Mouse (Mus musculus): Measurements from ENCODE around the gene Car15. TPM values are rescaled to one million over a fixed set of nuclear protein-coding genes. Genes with fewer than 3 reads are reported as not detected.

The Car15 gene
- 2.4 and 3.0 TPM in 2 replicates for polyA plus RNA-seq (2014; fragmentation: Nextera tagmentation; extraction: Ambion mirVana)

DNA sequence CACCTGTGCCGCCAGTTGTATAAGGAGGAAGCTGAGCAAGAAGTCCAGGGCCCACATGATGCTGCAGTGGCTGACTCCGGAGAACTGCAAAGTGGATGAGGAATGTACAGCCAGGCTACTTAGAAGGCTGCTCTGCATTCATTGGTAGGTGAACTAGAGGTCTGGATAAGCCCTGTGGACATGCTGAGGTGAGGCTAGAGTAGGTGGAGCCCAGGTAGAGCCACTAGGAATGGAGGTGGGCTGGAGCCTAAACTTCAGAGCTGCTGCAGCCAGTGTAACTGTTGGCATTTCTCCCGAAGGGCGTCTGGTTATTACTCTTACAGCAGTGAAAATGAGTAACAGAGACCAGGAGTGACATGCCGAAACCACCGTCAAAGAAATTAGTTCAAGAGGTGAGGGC, at the start of gene Car15:
Gene Car15 (minus strand): TSS at position 314 of the 400 bp plus-strand sequence.
- Histone ChIP-seq H3K9ac (ENCODE audit: low read depth, low read length) (no peak within 1 kb of the TSS), H3K4me1 (ENCODE audit: control insufficient read depth, insufficient read depth, low read length) (peaks cover 4% of the 10 kb centered on the region; the same call in 1 of the 2 replicates), H3K9me3 (ENCODE audit: control insufficient read depth, low read length) (no peaks in the 10 kb centered on the region), H3K27me3 (replicated peaks; ENCODE audit: control insufficient read depth, insufficient read depth, low read length) (peaks cover 33% of the 10 kb centered on the region), H3K36me3 (ENCODE audit: control insufficient read depth, insufficient read depth, low read length) (peaks cover 28% of the 10 kb centered on the region), H3K27ac (replicated peaks; ENCODE audit: low read depth, low read length) (no peak within 1 kb of the TSS), H3K4me2 (ENCODE audit: low read depth, low read length) (no peak within 1 kb of the TSS), H3K4me3 (ENCODE audit: low read depth, low read length) (no peak within 1 kb of the TSS)
- 75% methylated on average over 6 of the region's 6 CpGs for WGBS
- DNase-seq (ENCODE audit: low spot score) (no peak), ATAC-seq (ENCODE audit: low read depth) (no peak)

DNA sequence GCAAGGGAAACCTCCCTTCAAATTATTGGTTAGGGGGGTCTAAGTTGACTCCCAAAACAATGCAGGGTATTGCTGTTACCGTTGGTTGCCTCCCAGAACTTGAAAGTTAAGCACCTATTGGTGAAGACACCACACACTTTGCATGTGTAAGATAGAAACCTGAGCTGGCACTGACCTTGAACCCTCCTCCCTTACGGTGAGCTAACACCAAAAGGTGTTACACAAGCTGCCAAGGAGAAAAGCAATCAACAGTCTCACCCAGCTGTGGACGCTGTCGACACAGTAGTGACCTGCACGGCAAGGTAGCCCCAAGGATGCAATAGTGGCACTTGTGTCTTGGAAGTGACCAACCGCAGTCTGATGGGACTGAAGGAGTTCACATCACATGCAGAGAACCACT, 46.0 kb upstream of the Car15 start:
- Histone ChIP-seq H3K9ac (ENCODE audit: low read depth, low read length) (no peak overlapping the region), H3K4me2 (ENCODE audit: low read depth, low read length) (no peak overlapping the region), H3K4me3 (ENCODE audit: low read depth, low read length) (no peak overlapping the region), H3K36me3 (ENCODE audit: control insufficient read depth, insufficient read depth, low read length) (no peaks in the 10 kb centered on the region), H3K27ac (replicated peaks; ENCODE audit: low read depth, low read length) (no peak overlapping the region), H3K4me1 (ENCODE audit: control insufficient read depth, insufficient read depth, low read length) (no peaks in the 10 kb centered on the region), H3K9me3 (ENCODE audit: control insufficient read depth, low read length) (no peaks in the 10 kb centered on the region), H3K27me3 (replicated peaks; ENCODE audit: control insufficient read depth, insufficient read depth, low read length) (no peaks in the 10 kb centered on the region)
- WGBS = 78% methylated on average over 6 of the region's 6 CpGs
- ATAC-seq (ENCODE audit: low read depth) = no peak
- no peak for DNase-seq (ENCODE audit: low spot score)

DNA sequence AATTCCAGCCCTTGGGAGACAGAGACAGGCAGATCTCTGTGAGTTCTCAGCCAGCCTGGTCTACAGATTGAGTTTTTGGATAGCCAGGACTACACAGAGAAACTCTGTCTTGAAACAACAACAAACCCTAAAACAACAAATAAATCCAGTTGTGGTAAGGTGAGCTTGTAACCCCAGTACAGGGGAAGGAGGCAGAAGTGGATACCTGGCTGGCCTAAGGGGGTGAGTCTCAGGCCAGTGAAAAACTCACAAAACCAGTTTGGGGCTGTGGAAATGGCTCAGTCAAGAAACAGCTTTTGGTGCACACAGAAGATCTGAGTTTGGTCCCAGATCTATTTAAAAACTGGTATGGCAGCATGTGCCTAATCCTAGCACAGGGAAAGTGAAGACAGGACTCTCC, 44.0 kb upstream of the Car15 start:
- Histone ChIP-seq H3K9me3 (ENCODE audit: control insufficient read depth, low read length) (no peaks in the 10 kb centered on the region), H3K27me3 (replicated peaks; ENCODE audit: control insufficient read depth, insufficient read depth, low read length) (no peaks in the 10 kb centered on the region), H3K36me3 (ENCODE audit: control insufficient read depth, insufficient read depth, low read length) (peaks cover 10% of the 10 kb centered on the region; the same call in 1 of the 2 replicates), H3K4me2 (ENCODE audit: low read depth, low read length) (no peak overlapping the region), H3K4me1 (ENCODE audit: control insufficient read depth, insufficient read depth, low read length) (no peaks in the 10 kb centered on the region), H3K27ac (replicated peaks; ENCODE audit: low read depth, low read length) (no peak overlapping the region), H3K4me3 (ENCODE audit: low read depth, low read length) (no peak overlapping the region), H3K9ac (ENCODE audit: low read depth, low read length) (no peak overlapping the region)
- DNase-seq (ENCODE audit: low spot score) (peak; percentile 29), ATAC-seq (ENCODE audit: low read depth) (peak; percentile 60; the same call in 1 of the 2 replicates)

DNA sequence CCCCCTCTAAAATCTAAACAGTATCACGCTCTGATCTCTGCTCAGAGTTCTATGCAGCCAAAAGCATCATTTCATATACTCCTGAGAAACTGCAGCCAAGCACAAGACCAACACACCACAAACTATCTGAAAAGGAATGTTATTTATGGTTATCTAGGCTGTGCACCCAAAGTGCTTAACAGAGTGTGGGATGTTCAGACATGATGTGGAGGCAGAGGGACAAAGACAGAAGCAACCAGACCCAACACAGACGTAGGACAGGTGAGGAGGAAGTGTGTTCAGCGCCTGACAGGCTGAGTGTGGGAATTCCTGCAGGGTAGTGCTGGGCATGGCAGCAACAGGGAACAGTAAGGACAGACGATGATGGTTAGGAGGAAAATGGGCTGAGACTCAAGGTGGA, 41.4 kb upstream of the Car15 start:
- WGBS = 86% methylated on average over 4 of the region's 4 CpGs
- Histone ChIP-seq H3K9ac (ENCODE audit: low read depth, low read length) (no peak overlapping the region), H3K4me2 (ENCODE audit: low read depth, low read length) (no peak overlapping the region), H3K4me1 (ENCODE audit: control insufficient read depth, insufficient read depth, low read length) (no peaks in the 10 kb centered on the region), H3K27me3 (replicated peaks; ENCODE audit: control insufficient read depth, insufficient read depth, low read length) (no peaks in the 10 kb centered on the region), H3K4me3 (ENCODE audit: low read depth, low read length) (no peak overlapping the region), H3K9me3 (ENCODE audit: control insufficient read depth, low read length) (no peaks in the 10 kb centered on the region), H3K36me3 (ENCODE audit: control insufficient read depth, insufficient read depth, low read length) (peaks cover 12% of the 10 kb centered on the region; the same call in 1 of the 2 replicates), H3K27ac (replicated peaks; ENCODE audit: low read depth, low read length) (no peak overlapping the region)
- DNase-seq (ENCODE audit: low spot score) (no peak), ATAC-seq (ENCODE audit: low read depth) (no peak)

DNA sequence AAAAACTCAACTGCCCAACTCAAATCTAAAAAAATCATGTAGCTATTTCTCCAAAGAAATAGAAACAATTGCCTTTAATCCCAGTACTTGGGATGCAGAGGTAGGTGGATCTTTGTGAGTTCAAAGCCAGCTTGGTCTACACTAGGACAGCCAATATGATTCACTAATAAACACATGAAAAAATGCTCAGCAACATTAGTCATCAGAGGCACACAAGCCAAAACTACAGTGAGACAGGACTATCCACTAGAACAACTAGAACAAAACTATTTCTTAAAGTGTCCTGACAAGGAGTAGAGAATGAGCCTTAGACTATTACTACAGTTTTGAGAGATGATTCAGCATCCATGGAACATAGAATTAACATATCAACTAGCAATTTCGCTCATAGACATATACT, 37.9 kb upstream of the Car15 start:
- ATAC-seq (ENCODE audit: low read depth) = no peak
- Histone ChIP-seq H3K27me3 (replicated peaks; ENCODE audit: control insufficient read depth, insufficient read depth, low read length) (no peaks in the 10 kb centered on the region), H3K4me3 (ENCODE audit: low read depth, low read length) (no peak overlapping the region), H3K4me2 (ENCODE audit: low read depth, low read length) (no peak overlapping the region), H3K4me1 (ENCODE audit: control insufficient read depth, insufficient read depth, low read length) (no peaks in the 10 kb centered on the region), H3K9me3 (ENCODE audit: control insufficient read depth, low read length) (no peaks in the 10 kb centered on the region), H3K36me3 (ENCODE audit: control insufficient read depth, insufficient read depth, low read length) (peaks cover 30% of the 10 kb centered on the region), H3K9ac (ENCODE audit: low read depth, low read length) (no peak overlapping the region), H3K27ac (replicated peaks; ENCODE audit: low read depth, low read length) (no peak overlapping the region)
- no peak for DNase-seq (ENCODE audit: low spot score)
- 97% methylated on average over 1 of the region's 1 CpGs for WGBS

DNA sequence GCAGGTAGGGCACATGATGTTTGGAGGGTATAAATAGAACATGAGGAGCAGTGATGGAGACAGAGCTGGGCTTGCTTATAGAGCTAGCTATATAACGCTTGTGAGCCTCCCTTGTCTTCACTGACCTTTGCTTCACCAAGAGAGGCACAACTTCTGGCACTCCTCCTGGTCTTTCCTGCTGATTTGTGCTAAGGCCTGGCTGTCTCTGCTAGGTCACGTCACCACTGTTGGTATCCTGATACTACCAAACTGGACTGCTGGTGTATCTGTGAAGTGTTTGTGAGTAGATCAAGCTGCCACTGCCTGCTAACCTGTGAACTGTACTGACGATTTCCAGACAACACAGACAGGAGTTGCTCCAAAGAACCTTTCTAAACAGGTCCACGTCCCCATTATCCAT, 37.0 kb upstream of the Car15 start:
- 80% methylated on average over 4 of the region's 4 CpGs for WGBS
- H3K4me3 ChIP-seq (ENCODE audit: low read depth, low read length) = no peak overlapping the region
- ATAC-seq (ENCODE audit: low read depth) (no peak), DNase-seq (ENCODE audit: low spot score) (no peak)
- no peak overlapping the region for H3K9ac ChIP-seq (ENCODE audit: low read depth, low read length)
- no peaks in the 10 kb centered on the region for H3K27me3 ChIP-seq (replicated peaks; ENCODE audit: control insufficient read depth, insufficient read depth, low read length)
- no peaks in the 10 kb centered on the region for H3K9me3 ChIP-seq (ENCODE audit: control insufficient read depth, low read length)
- no peak overlapping the region for H3K4me2 ChIP-seq (ENCODE audit: low read depth, low read length)
- no peaks in the 10 kb centered on the region for H3K4me1 ChIP-seq (ENCODE audit: control insufficient read depth, insufficient read depth, low read length)
- peaks cover 39% of the 10 kb centered on the region for H3K36me3 ChIP-seq (ENCODE audit: control insufficient read depth, insufficient read depth, low read length)
- no peak overlapping the region for H3K27ac ChIP-seq (replicated peaks; ENCODE audit: low read depth, low read length)

DNA sequence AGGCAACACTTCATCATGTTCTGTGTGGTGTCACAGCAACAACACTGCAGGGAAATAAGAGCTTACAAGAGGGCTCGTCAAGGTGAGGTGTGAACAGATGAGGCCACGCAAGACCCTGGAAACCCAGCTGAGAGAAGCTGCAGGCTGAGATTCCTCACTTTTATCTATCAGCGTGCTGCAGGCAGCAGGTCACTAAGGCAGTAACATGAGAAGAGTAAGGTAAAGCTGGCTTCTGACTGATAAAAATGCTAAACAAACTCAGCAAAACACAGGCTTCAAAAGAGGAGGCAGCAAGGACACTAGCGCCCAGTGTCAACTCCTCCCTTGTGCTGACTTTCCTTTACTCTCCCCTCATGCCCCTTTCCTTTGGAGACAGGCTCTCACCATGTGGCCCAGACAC, 34.8 kb upstream of the Car15 start:
- DNase-seq (ENCODE audit: low spot score) (no peak), ATAC-seq (ENCODE audit: low read depth) (no peak)
- H3K36me3 ChIP-seq (ENCODE audit: control insufficient read depth, insufficient read depth, low read length) = peaks cover 53% of the 10 kb centered on the region
- no peaks in the 10 kb centered on the region for H3K9me3 ChIP-seq (ENCODE audit: control insufficient read depth, low read length)
- no peaks in the 10 kb centered on the region for H3K4me1 ChIP-seq (ENCODE audit: control insufficient read depth, insufficient read depth, low read length)
- H3K4me3 ChIP-seq (ENCODE audit: low read depth, low read length) = no peak overlapping the region
- H3K9ac ChIP-seq (ENCODE audit: low read depth, low read length) = no peak overlapping the region
- no peak overlapping the region for H3K27ac ChIP-seq (replicated peaks; ENCODE audit: low read depth, low read length)
- no peak overlapping the region for H3K4me2 ChIP-seq (ENCODE audit: low read depth, low read length)
- 57% methylated on average over 4 of the region's 4 CpGs for WGBS
- no peaks in the 10 kb centered on the region for H3K27me3 ChIP-seq (replicated peaks; ENCODE audit: control insufficient read depth, insufficient read depth, low read length)

DNA sequence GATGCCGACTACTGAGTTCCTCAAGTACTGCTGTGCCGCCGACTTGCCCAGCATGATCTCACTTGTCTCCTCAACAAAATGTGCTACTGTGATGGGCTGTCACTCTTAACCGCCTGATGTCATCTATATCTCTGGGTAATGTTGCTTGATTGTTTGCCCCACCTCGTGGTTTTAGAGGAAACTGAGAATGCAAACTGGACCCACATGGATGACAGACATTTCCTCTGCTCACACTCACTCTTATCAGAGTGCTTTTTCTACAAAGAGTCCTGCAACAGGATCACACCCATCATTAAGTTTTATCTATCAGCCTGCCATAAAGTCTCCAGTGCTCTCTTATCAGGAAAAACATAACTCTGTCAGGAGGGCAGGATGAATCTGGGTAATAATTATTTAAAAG, 33.1 kb upstream of the Car15 start:
- no peak overlapping the region for H3K4me3 ChIP-seq (ENCODE audit: low read depth, low read length)
- WGBS = 81% methylated on average over 5 of the region's 5 CpGs
- no peaks in the 10 kb centered on the region for H3K27me3 ChIP-seq (replicated peaks; ENCODE audit: control insufficient read depth, insufficient read depth, low read length)
- ATAC-seq (ENCODE audit: low read depth) (no peak), DNase-seq (ENCODE audit: low spot score) (no peak)
- H3K27ac ChIP-seq (replicated peaks; ENCODE audit: low read depth, low read length) = no peak overlapping the region
- no peak overlapping the region for H3K4me2 ChIP-seq (ENCODE audit: low read depth, low read length)
- no peak overlapping the region for H3K9ac ChIP-seq (ENCODE audit: low read depth, low read length)
- H3K4me1 ChIP-seq (ENCODE audit: control insufficient read depth, insufficient read depth, low read length) = no peaks in the 10 kb centered on the region
- peaks cover 43% of the 10 kb centered on the region for H3K36me3 ChIP-seq (ENCODE audit: control insufficient read depth, insufficient read depth, low read length)
- no peaks in the 10 kb centered on the region for H3K9me3 ChIP-seq (ENCODE audit: control insufficient read depth, low read length)

DNA sequence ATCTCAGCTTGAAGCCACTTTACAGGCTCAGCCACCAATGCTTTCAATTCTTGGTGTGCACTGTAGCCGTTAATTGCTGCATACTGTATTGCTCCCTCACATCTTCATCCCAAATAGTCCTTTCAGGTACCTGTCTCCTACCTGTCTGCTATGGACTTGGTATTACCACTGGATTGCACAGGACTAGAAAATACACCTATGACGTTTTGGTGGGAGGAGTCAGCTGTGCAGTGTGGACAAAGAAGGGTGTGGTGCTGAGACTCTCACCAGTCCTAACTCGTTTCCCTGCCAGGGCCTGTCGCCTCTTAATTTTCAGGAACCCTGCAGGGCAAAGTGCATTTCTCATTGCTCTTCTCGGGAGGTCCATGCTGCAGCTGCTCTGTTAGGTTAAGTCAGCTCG, 27.6 kb upstream of the Car15 start:
- H3K9ac ChIP-seq (ENCODE audit: low read depth, low read length) = no peak overlapping the region
- DNase-seq (ENCODE audit: low spot score) (peak; percentile 47), ATAC-seq (ENCODE audit: low read depth) (peak; percentile 44)
- H3K9me3 ChIP-seq (ENCODE audit: control insufficient read depth, low read length) = no peaks in the 10 kb centered on the region
- H3K27ac ChIP-seq (replicated peaks; ENCODE audit: low read depth, low read length) = no peak overlapping the region
- H3K36me3 ChIP-seq (ENCODE audit: control insufficient read depth, insufficient read depth, low read length) = peaks cover 41% of the 10 kb centered on the region
- H3K27me3 ChIP-seq (replicated peaks; ENCODE audit: control insufficient read depth, insufficient read depth, low read length) = no peaks in the 10 kb centered on the region
- H3K4me2 ChIP-seq (ENCODE audit: low read depth, low read length) = no peak overlapping the region
- H3K4me1 ChIP-seq (ENCODE audit: control insufficient read depth, insufficient read depth, low read length) = no peaks in the 10 kb centered on the region
- WGBS = 80% methylated on average over 6 of the region's 6 CpGs
- no peak overlapping the region for H3K4me3 ChIP-seq (ENCODE audit: low read depth, low read length)

All from embryonic facial prominence, embryonic 14.5 days (tissue).